Mouse (Mus musculus) lung, postnatal 0 days (tissue): ENCODE measurements around the gene Rasgrf1. TPM values are rescaled to one million over a fixed set of nuclear protein-coding genes. Genes with fewer than 3 reads are reported as not detected.

ENCODE experiments used
- ATAC-seq: fragments of 200-750 bp; cut with Nextera tagmentation; 2 replicates; pipeline ENCODE4 v1.8.0; 2017; ENCODE audit warnings: moderate library complexity
- DNase-seq: peaks from one replicate; pipeline ENCODE4 v3.0.0-alpha.2; 2016; ENCODE audit warnings: low spot score
- H3K27ac ChIP-seq: fragments of 300-500 bp; sonication (generic); 2 replicates; pipeline ENCODE4 v1.5.1; 2014; ENCODE audit warnings: antibody characterized with exemption, mild to moderate bottlenecking, low read length, mixed read lengths
- H3K27me3 ChIP-seq: fragments of 300-500 bp; sonication (generic); replicated peaks from 2 replicates; pipeline ENCODE4 v1.6.1; 2014; ENCODE audit warnings: low read length, mixed read lengths; ENCODE audit not compliant: insufficient read depth
- H3K36me3 ChIP-seq: fragments of 300-500 bp; sonication (generic); 2 replicates; pipeline ENCODE4 v1.6.1; 2014; ENCODE audit warnings: low read length, mixed read lengths; ENCODE audit not compliant: insufficient read depth
- H3K4me1 ChIP-seq: fragments of 300-500 bp; sonication (generic); 2 replicates; pipeline ENCODE4 v1.6.1; 2014; ENCODE audit warnings: antibody characterized with exemption, low read depth, low read length, mixed read lengths; ENCODE audit not compliant: insufficient read depth
- H3K4me2 ChIP-seq: fragments of 300-500 bp; sonication (generic); replicated peaks from 2 replicates; pipeline ENCODE4 v1.6.1; 2014; ENCODE audit warnings: low read depth, mild to moderate bottlenecking, low read length, moderate library complexity, mixed read lengths
- H3K4me3 ChIP-seq: fragments of 300-500 bp; sonication (generic); 2 replicates; pipeline ENCODE4 v1.5.1; 2014; ENCODE audit warnings: low read depth, low read length
- H3K9ac ChIP-seq: fragments of 300-500 bp; sonication (generic); replicated peaks from 2 replicates; pipeline ENCODE4 v1.6.1; 2014; ENCODE audit warnings: low read depth, mild to moderate bottlenecking
- H3K9me3 ChIP-seq: fragments of 300-500 bp; sonication (generic); 2 replicates; pipeline ENCODE4 v1.6.1; 2016; ENCODE audit warnings: low read length, mixed read lengths
- CTCF ChIP-seq: IDR thresholded peaks from 2 replicates; pipeline ENCODE4 v1.5.1; 2016; ENCODE audit warnings: antibody characterized with exemption, mild to moderate bottlenecking
- EP300 ChIP-seq: IDR thresholded peaks from 2 replicates; pipeline ENCODE4 v1.6.1; 2016; ENCODE audit warnings: antibody characterized with exemption, mild to moderate bottlenecking, control low read depth
- WGBS: fragments of 180-500 bp; shearing (Covaris S2); extraction: QIAGEN DNeasy Blood & Tissue Kit; methylation state at CpG from one replicate; pipeline ENCODE4 v1.1.7; 2014; 5-methylcytosine and 5-hydroxymethylcytosine counted together
- polyA plus RNA-seq: library from polyadenylated mRNA; unstranded; fragments of >200 nt; fragmentation: Nextera tagmentation; extraction: Ambion mirVana; gene quantifications from 2 replicates; pipeline ENCODE4 v1.2.1, GENCODE M21; 2015

The Rasgrf1 gene
- polyA plus RNA-seq, 1 experiment from 2014 or later = 0.88 TPM

- Histone ChIP-seq H3K27me3 (0 out of 2 replicates have a peak, but pooled peaks cover 3% of the 10 kb centered on the region), H3K36me3 (no peaks in the 10 kb centered on the region), H3K4me1 (peaks cover 4% of the 10 kb centered on the region; the same call in 1 of the 2 replicates), H3K4me2 (no peak overlapping the region), H3K4me3 (no peak overlapping the region), H3K9ac (no peak overlapping the region), H3K27ac (no peak overlapping the region), H3K9me3 (no peaks in the 10 kb centered on the region)
- DNase-seq = no peak
- no peak for ATAC-seq
- WGBS = 58% methylated on average over 4 of the region's 4 CpGs
- TF ChIP-seq EP300 = no peak
- no peak for TF ChIP-seq CTCF
Observed at GRCm38 (mm10) chr9:89901184-89901583, 8.5 kb upstream of the Rasgrf1 start.

- 23% methylated on average over 2 of the region's 2 CpGs for WGBS
- ATAC-seq (peak; percentile 21; the same call in 1 of the 2 replicates), DNase-seq (peak; percentile 37)
- peaks cover 14% of the 10 kb centered on the region for H3K27me3 ChIP-seq
- H3K4me2 ChIP-seq = no peak overlapping the region
- no peak overlapping the region for H3K4me3 ChIP-seq
- peaks cover 4% of the 10 kb centered on the region; the same call in 1 of the 2 replicates for H3K4me1 ChIP-seq
- H3K36me3 ChIP-seq = no peaks in the 10 kb centered on the region
- TF ChIP-seq EP300 (no peak), CTCF (no peak)
- no peaks in the 10 kb centered on the region for H3K9me3 ChIP-seq
- no peak overlapping the region for H3K27ac ChIP-seq
- H3K9ac ChIP-seq = no peak overlapping the region
Observed at GRCm38 (mm10) chr9:89902813-89903212, 6.9 kb upstream of the Rasgrf1 start.

- H3K36me3 ChIP-seq = no peaks in the 10 kb centered on the region
- H3K4me2 ChIP-seq = no peak overlapping the region
- H3K9me3 ChIP-seq = no peaks in the 10 kb centered on the region
- no peak for TF ChIP-seq EP300
- no peak for TF ChIP-seq CTCF
- H3K27me3 ChIP-seq = peaks cover 43% of the 10 kb centered on the region
- no peak overlapping the region for H3K27ac ChIP-seq
- DNase-seq (no peak), ATAC-seq (no peak)
- no peak overlapping the region for H3K9ac ChIP-seq
- peaks cover 7% of the 10 kb centered on the region; the same call in 1 of the 2 replicates for H3K4me1 ChIP-seq
- H3K4me3 ChIP-seq = no peak overlapping the region
Observed at GRCm38 (mm10) chr9:89906645-89907044, 3.1 kb upstream of the Rasgrf1 start.

GRCm38 (mm10) chr9:89907941-89908340, 1.8 kb upstream of the Rasgrf1 start:
- Histone ChIP-seq H3K27me3 (peaks cover 49% of the 10 kb centered on the region), H3K9me3 (no peaks in the 10 kb centered on the region), H3K4me2 (no peak overlapping the region), H3K27ac (no peak overlapping the region), H3K36me3 (no peaks in the 10 kb centered on the region), H3K4me3 (no peak overlapping the region), H3K9ac (no peak overlapping the region), H3K4me1 (0 out of 2 replicates have a peak, but pooled peaks cover 3% of the 10 kb centered on the region)
- TF ChIP-seq EP300 (no peak), CTCF (no peak)
- DNase-seq (no peak), ATAC-seq (no peak)

GRCm38 (mm10) chr9:89908601-89909000, 1.1 kb upstream of the Rasgrf1 start:
- no peak for TF ChIP-seq EP300
- TF ChIP-seq CTCF = no peak
- H3K27ac ChIP-seq = no peak overlapping the region
- peaks cover 53% of the 10 kb centered on the region for H3K27me3 ChIP-seq
- no peak overlapping the region for H3K9ac ChIP-seq
- peak; percentile 43; the same call in 1 of the 2 replicates for ATAC-seq
- under 1% methylated on average over 33 of the region's 33 CpGs for WGBS
- H3K36me3 ChIP-seq = no peaks in the 10 kb centered on the region
- peak; percentile 18 for DNase-seq
- 0 out of 2 replicates have a peak, but pooled peaks cover 3% of the 10 kb centered on the region for H3K4me1 ChIP-seq
- peak overlapping the region; percentile 41; the same call in 1 of the 2 replicates for H3K4me3 ChIP-seq
- H3K9me3 ChIP-seq = no peaks in the 10 kb centered on the region
- H3K4me2 ChIP-seq = peak overlapping the region; percentile 76

GRCm38 (mm10) chr9:89910011-89910400, 298 bp downstream of the Rasgrf1 start:
- no peak overlapping the region for H3K9ac ChIP-seq
- H3K36me3 ChIP-seq = no peaks in the 10 kb centered on the region
- 0 out of 2 replicates have a peak, but pooled peaks cover 3% of the 10 kb centered on the region for H3K4me1 ChIP-seq
- peak overlapping the region; percentile 76 for H3K4me2 ChIP-seq
- peaks cover 53% of the 10 kb centered on the region for H3K27me3 ChIP-seq
- ATAC-seq = peak; percentile 33; the same call in 1 of the 2 replicates
- no peak for DNase-seq
- under 1% methylated on average over 26 of the region's 26 CpGs for WGBS
- TF ChIP-seq CTCF = no peak
- no peak for TF ChIP-seq EP300
- H3K27ac ChIP-seq = no peak overlapping the region
- H3K4me3 ChIP-seq = peak overlapping the region; percentile 41
- no peaks in the 10 kb centered on the region for H3K9me3 ChIP-seq
